Mouse (Mus musculus): ENCODE data around the gene Tspan18.

GRCm38 (mm10) chr2:93280117-93280620 lies 54.1 kb downstream of the Tspan18 start:
- TF ChIP-seq CTCF (IDR thresholded peaks at IDR 0.05; ENCODE audit: extremely low read depth, insufficient read depth, insufficient read length, insufficient replicate concordance) (no peak), POLR2A (IDR thresholded peaks at IDR 0.05; ENCODE audit: low read depth, low read length) (no peak)
